Mouse (Mus musculus): ENCODE results near the gene Zfyve9. TPM values are rescaled to one million over a fixed set of nuclear protein-coding genes. Genes with fewer than 3 reads are reported as not detected.

The Zfyve9 gene
- polyA plus RNA-seq, 1 experiment from 2014 or later = 4.0 TPM

DNA sequence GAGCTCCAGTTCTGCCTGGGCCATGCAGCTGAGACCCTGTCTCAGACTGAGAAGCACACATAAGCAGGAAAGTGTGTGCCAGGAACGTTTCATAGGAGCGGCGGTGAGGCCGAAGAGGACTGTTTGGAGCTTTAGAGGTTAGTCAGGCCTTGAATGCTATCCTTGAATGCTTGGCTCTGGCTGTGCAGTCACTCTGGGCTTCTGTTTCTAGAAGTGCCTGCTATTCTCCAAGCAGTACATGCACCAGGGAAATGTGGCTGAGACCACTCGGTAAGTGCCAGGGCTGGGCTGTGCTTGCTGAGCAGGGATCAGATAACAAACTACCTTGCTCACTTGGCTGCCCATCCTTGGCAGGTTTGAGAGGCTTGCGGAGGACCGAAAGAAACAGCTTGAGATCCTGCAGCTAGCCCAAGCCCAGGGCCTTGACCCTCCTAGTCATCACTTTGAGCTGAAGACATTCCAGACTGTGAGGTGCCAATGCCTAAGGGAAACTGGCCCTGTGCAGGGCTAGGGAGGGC is 151.2 kb downstream of the Zfyve9 start:
- Histone ChIP-seq H3K36me3 (ENCODE audit: insufficient read depth, low read length) (peaks cover 63% of the 10 kb centered on the region), H3K9me3 (ENCODE audit: low read length) (no peaks in the 10 kb centered on the region), H3K4me1 (ENCODE audit: insufficient read depth, low read depth, low read length) (no peaks in the 10 kb centered on the region), H3K9ac (replicated peaks; ENCODE audit: low read depth) (no peak overlapping the region), H3K27me3 (replicated peaks; ENCODE audit: insufficient read depth, low read length) (no peaks in the 10 kb centered on the region), H3K4me2 (replicated peaks; ENCODE audit: low read depth, low read length) (no peak overlapping the region), H3K27ac (ENCODE audit: low read length) (no peak overlapping the region), H3K4me3 (ENCODE audit: low read depth, low read length) (no peak overlapping the region)
- no peak for ATAC-seq
- WGBS = 89% methylated on average over 7 of the region's 7 CpGs
- no peak for DNase-seq (ENCODE audit: low spot score)
- no peak for TF ChIP-seq EP300 (IDR thresholded peaks at IDR 0.05)

- DNase-seq (ENCODE audit: low spot score) (no peak), ATAC-seq (no peak)
- no peaks in the 10 kb centered on the region for H3K27me3 ChIP-seq (replicated peaks; ENCODE audit: insufficient read depth, low read length)
- no peaks in the 10 kb centered on the region for H3K4me1 ChIP-seq (ENCODE audit: insufficient read depth, low read depth, low read length)
- H3K4me2 ChIP-seq (replicated peaks; ENCODE audit: low read depth, low read length) = no peak overlapping the region
- H3K36me3 ChIP-seq (ENCODE audit: insufficient read depth, low read length) = peaks cover 48% of the 10 kb centered on the region
- TF ChIP-seq CTCF (IDR thresholded peaks at IDR 0.05) (no peak), EP300 (IDR thresholded peaks at IDR 0.05) (no peak)
- no peak overlapping the region for H3K9ac ChIP-seq (replicated peaks; ENCODE audit: low read depth)
- no peaks in the 10 kb centered on the region for H3K9me3 ChIP-seq (ENCODE audit: low read length)
- whole genome bisulfite sequencing = 73% methylated on average over 5 of the region's 5 CpGs
- no peak overlapping the region for H3K4me3 ChIP-seq (ENCODE audit: low read depth, low read length)
- H3K27ac ChIP-seq (ENCODE audit: low read length) = no peak overlapping the region
Observed at GRCm38 (mm10) chr4:108627066-108627465, 153.5 kb downstream of the Zfyve9 start.

DNA sequence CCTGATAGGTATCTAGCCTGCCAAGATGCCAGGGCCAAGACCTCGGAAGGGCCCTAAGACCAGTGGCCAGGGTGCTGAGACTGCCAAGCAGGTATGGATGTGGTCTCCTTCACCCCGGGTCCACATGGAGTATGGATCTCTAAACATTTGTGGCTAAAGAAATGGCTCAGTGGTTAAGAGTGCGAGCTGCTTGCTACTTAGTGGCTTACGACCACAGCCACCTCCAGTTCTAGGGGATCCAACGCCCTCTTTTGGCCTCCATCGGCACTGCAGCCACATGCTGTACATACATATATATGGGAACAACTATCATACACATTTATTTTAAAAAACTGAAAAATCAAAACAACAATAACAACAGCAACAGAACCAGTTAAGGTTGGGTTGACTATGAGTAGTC is 159.1 kb downstream of the Zfyve9 start:
- Histone ChIP-seq H3K4me1 (ENCODE audit: insufficient read depth, low read depth, low read length) (peaks cover 9% of the 10 kb centered on the region; the same call in 1 of the 2 replicates), H3K36me3 (ENCODE audit: insufficient read depth, low read length) (peaks cover 9% of the 10 kb centered on the region; the same call in 1 of the 2 replicates), H3K4me3 (ENCODE audit: low read depth, low read length) (no peak overlapping the region), H3K27me3 (replicated peaks; ENCODE audit: insufficient read depth, low read length) (no peaks in the 10 kb centered on the region), H3K4me2 (replicated peaks; ENCODE audit: low read depth, low read length) (no peak overlapping the region), H3K9ac (replicated peaks; ENCODE audit: low read depth) (no peak overlapping the region), H3K9me3 (ENCODE audit: low read length) (no peaks in the 10 kb centered on the region), H3K27ac (ENCODE audit: low read length) (no peak overlapping the region)
- ATAC-seq (no peak), DNase-seq (ENCODE audit: low spot score) (no peak)
- WGBS = 95% methylated on average over 6 of the region's 6 CpGs
- TF ChIP-seq EP300 (IDR thresholded peaks at IDR 0.05) (no peak), CTCF (IDR thresholded peaks at IDR 0.05) (peak; percentile 34)

DNA sequence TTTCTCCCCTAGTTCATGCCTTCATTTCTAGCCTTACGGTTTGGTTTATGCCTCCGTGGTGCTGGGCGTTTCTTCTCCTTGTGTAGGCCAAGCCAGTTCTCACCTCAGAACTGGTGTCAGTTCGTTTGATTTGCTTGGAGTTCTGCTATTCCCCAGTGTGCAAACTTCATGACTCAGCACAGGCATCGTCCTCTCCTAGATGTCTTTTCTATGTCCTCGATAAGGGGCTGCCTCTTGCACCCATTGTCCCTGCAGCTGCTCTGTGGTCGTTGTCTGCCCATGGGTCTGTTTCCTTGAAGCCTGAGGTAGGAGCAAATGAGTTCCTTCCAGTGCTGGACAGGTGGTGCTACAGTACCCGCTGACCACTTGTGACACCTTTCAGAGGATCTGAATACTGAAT is 160.1 kb downstream of the Zfyve9 start:
- no peaks in the 10 kb centered on the region for H3K27me3 ChIP-seq (replicated peaks; ENCODE audit: insufficient read depth, low read length)

GRCm38 (mm10) chr4:108619587-108620341 is 160.8 kb downstream of the Zfyve9 start, which contains the start of gene Cc2d1b:
Cc2d1b (plus strand) TSS chr4:108619940.
- Histone ChIP-seq H3K36me3 (ENCODE audit: insufficient read depth, low read length) (no peaks in the 10 kb centered on the region; the same call in 1 of the 2 replicates), H3K27ac (ENCODE audit: low read length) (peak within 1 kb of the TSS; percentile 85), H3K9ac (replicated peaks; ENCODE audit: low read depth) (peak within 1 kb of the TSS; percentile 76), H3K27me3 (replicated peaks; ENCODE audit: insufficient read depth, low read length) (no peaks in the 10 kb centered on the region), H3K4me2 (replicated peaks; ENCODE audit: low read depth, low read length) (peak within 1 kb of the TSS; percentile 85), H3K4me3 (ENCODE audit: low read depth, low read length) (peak within 1 kb of the TSS; percentile 80), H3K4me1 (ENCODE audit: insufficient read depth, low read depth, low read length) (peaks cover 9% of the 10 kb centered on the region; the same call in 1 of the 2 replicates), H3K9me3 (ENCODE audit: low read length) (no peaks in the 10 kb centered on the region)
- no peak for TF ChIP-seq EP300 (IDR thresholded peaks at IDR 0.05)
- 0 out of 2 replicates have a peak, but pooled peaks have one; percentile 11 for TF ChIP-seq CTCF (IDR thresholded peaks at IDR 0.05)
- peak; percentile 97 for ATAC-seq
- under 1% methylated on average over 72 of the region's 86 CpGs for WGBS
- peak; percentile 96 for DNase-seq (ENCODE audit: low spot score)

More for the DNA sequence above, 160.1 kb downstream of the Zfyve9 start:
- Histone ChIP-seq H3K36me3 (ENCODE audit: insufficient read depth, low read length) (peaks cover 5% of the 10 kb centered on the region; the same call in 1 of the 2 replicates), H3K4me1 (ENCODE audit: insufficient read depth, low read depth, low read length) (peaks cover 9% of the 10 kb centered on the region; the same call in 1 of the 2 replicates), H3K4me2 (replicated peaks; ENCODE audit: low read depth, low read length) (peak overlapping the region; percentile 85), H3K4me3 (ENCODE audit: low read depth, low read length) (peak overlapping the region; percentile 80), H3K27ac (ENCODE audit: low read length) (peak overlapping the region; percentile 85), H3K9me3 (ENCODE audit: low read length) (no peaks in the 10 kb centered on the region), H3K9ac (replicated peaks; ENCODE audit: low read depth) (peak overlapping the region; percentile 76)
- DNase-seq (ENCODE audit: low spot score) = peak; percentile 21
- ATAC-seq = no peak
- 12% methylated on average over 8 of the region's 8 CpGs for WGBS
- TF ChIP-seq EP300 (IDR thresholded peaks at IDR 0.05) = no peak
- TF ChIP-seq CTCF (IDR thresholded peaks at IDR 0.05) = no peak

DNA sequence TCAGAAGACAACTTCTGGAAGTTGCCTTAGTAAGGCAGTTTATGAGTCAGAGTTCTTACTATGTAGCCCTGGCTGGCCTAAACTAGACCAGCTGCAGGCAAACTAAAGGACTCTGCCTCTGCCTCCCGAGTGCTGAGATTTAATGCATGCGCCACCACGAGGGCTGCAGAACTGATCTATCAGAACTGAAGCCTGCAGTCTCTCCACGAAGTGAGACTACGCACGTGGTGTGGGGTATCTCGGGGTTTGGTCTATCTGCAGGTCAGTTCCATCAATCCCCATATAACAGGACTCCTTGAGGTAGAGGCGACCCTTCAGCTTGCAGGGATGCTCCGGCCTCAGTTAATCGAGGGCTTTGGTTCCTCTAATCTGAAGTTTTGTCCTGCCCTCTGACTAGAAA is 161.4 kb downstream of the Zfyve9 start:
- peak; percentile 1; the same call in 1 of the 2 replicates for ATAC-seq
- H3K27ac ChIP-seq (ENCODE audit: low read length) = peak overlapping the region; percentile 70
- WGBS = under 1% methylated on average over 10 of the region's 10 CpGs
- H3K4me1 ChIP-seq (ENCODE audit: insufficient read depth, low read depth, low read length) = peaks cover 9% of the 10 kb centered on the region; the same call in 1 of the 2 replicates
- peak overlapping the region; percentile 80 for H3K4me3 ChIP-seq (ENCODE audit: low read depth, low read length)
- H3K4me2 ChIP-seq (replicated peaks; ENCODE audit: low read depth, low read length) = peak overlapping the region; percentile 85
- no peaks in the 10 kb centered on the region for H3K27me3 ChIP-seq (replicated peaks; ENCODE audit: insufficient read depth, low read length)
- TF ChIP-seq CTCF (IDR thresholded peaks at IDR 0.05) (no peak), EP300 (IDR thresholded peaks at IDR 0.05) (no peak)
- peak overlapping the region; percentile 76 for H3K9ac ChIP-seq (replicated peaks; ENCODE audit: low read depth)
- peak; percentile 36 for DNase-seq (ENCODE audit: low spot score)
- H3K9me3 ChIP-seq (ENCODE audit: low read length) = no peaks in the 10 kb centered on the region
- no peaks in the 10 kb centered on the region for H3K36me3 ChIP-seq (ENCODE audit: insufficient read depth, low read length)
